Mouse (Mus musculus) adipocyte (in vitro differentiated cells): ENCODE measurements around the gene Cmpk2.
"Not testable (repeated sequence)": the region's sequence is repeated elsewhere in the genome, so short reads cannot be mapped to it uniquely, and the experiment has no call there.

ENCODE experiments used
- DNase-seq: peaks from one replicate; pipeline ENCODE4 v3.0.0-alpha.2; 2016; ENCODE audit warnings: low spot score

The Cmpk2 gene

DNA sequence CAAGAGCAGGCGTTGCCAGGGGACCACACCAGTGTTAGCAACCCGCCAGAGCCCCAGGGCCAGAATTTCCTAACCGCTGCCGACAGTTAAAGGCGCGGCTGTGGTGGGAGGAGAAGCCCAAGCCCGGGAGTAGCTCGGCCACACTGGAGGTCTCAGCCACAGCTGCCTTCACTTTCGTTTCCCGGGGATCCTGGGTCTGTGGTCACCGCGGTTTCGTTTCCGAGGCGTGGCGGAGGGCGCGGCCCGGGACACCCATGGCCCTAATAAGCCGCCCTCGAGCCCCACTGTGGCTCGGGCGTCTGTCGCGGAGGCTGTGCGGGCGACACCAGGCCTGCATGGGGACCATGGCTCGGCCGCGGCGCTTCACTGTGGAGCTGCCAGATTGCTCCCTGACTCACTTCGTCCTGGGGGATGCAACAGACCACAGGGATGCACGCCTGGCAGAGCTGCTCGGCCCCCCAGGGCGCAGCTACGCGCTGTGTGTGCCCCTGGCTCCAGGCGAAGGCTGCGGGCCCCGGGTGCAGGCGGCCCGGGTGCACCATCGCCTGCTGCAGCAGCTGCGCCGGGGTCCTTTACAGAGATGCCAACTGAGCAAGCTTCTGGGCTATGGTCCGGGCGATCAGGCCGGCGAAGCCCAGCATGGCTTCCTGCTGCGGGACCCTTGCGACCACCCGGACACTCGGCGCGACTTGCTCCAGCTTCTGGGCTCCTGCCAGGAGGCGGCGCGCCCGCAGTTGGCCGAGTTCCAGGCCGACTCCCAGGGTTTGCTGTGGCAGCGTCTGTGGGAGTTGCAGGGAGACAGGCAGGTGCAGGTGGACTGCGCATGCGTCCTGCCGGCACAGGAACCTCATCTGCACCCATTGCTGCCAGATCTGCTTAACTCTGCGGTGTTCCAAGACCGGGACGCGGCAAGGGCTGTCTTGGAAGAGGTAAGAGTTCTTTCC lies at the start of gene Cmpk2:
Cmpk2 (plus strand) TSS at position 107 of the 944 bp plus-strand sequence.
- DNase-seq: no peak

DNA sequence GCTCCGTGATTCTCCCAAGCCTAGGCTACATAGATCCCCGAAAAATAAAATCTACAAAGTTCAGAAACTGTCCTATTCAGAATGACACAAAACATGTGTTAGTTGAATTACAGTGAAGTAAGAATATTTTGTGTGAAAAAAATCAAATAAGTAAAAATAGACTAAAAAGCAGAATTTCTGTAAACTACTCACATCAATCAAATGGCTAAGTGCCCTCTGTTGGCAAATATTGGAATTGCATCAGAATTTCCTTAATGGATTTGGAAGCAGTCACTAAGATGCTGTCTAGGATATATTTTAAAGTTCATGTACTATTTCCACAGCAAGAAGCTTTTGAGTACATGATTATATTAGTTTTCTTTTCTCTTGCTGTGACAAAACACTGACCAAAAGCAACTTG lies 44.2 kb upstream of the Cmpk2 start:
- peak; percentile 79 for DNase-seq

DNA sequence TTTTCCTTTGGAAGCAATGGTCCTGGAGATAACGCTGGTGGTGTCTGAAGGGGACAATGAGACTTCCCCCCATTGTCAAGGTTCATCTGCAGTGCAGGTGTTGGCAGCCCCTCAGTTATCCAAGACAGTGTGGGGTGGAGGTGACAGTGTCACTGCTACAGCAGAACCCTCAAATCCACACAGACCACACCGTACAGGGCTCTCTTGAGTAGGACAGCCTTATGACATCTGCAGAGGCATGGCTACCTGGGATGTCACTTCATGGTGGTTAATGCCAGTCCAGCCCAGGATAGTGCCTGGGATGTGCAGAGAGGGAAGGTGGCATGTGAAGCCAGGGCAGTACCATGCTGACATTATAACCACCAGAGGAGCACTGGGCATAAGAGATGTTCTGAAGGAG lies 40.2 kb upstream of the Cmpk2 start:
- DNase-seq: not testable (repeated sequence)

DNA sequence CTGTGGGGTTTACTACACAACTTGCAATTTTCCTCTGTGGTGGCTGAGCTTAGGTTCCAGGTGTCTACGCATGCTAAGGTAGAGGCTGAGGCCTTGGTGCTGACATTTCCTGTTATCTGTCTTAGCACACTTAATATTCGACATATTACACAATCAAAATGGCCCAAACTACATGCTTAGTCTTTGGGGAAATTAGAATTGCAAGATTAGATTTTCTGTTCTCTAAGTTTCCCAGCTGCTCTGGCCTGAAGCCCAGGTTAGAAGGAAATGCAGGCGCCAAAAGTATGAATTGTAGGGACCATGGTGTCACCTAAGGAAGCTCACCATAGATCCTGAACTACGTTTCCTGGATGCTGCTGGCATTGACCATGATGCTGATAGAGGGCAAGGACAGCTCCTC lies 32.7 kb upstream of the Cmpk2 start:
- no peak for DNase-seq

DNA sequence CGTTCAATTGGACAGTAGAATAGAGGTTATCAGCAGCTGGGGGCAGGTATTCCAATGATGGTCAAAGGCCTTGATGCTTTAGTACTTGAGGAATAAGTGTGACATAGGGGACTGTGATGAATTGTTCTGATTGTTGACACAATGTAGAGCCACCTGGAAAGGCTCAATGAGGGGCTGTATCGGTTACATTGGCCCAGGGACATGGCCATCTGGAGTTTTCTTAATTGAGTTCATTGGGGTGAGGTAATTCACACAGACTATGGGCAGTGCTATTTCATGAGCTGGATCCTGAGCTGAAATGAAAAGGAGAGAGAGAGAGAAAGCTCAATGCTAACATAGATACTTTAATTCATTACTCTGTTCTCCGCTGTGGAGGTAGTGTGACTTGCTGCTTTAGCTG lies 31.1 kb upstream of the Cmpk2 start:
- no peak for DNase-seq

DNA sequence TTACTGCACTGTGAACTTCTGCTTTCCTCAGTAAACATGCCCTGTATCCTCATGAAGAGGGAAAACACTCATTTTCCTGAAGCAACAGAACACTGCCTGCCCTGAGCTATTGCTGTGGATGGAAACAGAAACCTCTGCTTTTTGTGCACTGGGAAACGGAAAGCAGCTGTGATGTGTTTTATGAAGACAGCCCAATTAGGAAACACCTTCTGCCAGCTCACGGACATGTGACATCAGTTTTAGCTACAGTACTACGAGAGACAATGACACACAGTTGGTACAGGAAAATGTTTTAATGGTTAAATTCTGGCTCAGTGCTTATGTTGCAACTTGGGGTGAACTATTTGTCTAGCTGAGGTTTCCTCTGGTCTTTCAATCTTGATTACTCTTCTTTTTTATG lies 29.6 kb upstream of the Cmpk2 start:
- DNase-seq: no peak

DNA sequence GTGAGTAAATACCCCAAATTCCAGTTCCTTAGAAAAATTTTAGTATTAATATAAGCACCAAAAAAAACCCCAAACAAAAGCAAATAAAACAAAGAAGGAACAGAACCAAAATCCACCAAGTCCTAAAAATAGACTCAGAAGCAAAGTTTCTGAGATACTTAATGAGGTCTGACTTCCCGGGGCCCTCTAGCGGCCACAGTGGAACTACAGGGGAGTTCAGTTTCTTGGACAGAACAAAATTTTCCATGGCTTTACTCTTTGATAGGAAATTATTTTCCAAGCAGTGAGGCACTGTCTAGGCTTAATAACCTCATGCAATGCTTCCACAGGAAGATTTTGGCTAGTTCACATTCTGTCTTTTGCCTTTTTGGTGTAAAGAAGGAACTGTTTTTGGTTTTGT lies 24.9 kb upstream of the Cmpk2 start:
- DNase-seq: peak; percentile 74

DNA sequence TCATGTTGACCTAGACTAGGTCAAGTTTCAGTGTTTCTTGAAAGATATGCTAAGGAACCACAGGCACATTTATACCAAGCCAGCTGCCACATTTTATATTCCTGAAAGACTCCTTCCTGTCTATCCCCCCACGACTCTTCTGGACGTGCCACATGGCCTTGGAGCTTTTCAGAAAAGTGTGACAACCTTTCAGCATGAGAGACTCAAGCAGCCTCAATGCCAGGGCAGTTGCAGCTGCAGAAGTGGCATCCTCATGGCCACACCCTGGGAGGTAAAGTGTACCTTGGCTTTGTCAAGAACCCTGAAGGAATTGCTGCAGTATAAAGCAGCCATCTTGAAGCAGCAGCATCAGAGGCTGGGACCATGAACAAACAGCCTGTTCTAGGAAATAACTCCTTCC lies 24.5 kb upstream of the Cmpk2 start:
- DNase-seq: no peak

DNA sequence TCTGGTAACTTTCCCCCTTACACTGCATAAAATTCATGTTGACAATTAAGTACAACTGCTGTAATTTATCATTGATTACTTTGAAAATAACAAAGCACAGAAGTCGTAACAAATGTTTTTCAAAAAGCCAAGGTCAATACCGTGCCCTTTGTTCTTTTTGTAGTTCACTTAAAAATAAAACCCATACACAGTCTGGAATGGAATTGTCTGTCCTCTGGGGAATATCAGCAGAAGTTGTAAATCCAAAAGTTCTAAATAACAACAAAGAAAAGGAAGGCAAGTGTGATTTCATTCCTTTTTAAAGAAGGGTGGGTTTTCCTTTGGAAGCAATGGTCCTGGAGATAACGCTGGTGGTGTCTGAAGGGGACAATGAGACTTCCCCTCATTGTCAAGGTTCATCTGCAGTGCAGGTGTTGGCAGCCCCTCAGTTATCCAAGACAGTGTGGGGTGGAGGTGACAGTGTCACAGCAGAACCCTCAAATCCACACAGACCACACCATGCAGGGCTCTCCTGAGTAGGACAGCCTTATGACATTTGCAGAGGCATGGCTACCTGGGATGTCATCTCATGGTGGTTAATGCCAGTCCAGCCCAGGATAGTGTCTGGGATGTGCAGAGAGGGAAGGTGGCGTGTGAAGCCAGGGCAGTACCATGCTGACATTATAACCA lies 22.5 kb upstream of the Cmpk2 start:
- no peak for DNase-seq

DNA sequence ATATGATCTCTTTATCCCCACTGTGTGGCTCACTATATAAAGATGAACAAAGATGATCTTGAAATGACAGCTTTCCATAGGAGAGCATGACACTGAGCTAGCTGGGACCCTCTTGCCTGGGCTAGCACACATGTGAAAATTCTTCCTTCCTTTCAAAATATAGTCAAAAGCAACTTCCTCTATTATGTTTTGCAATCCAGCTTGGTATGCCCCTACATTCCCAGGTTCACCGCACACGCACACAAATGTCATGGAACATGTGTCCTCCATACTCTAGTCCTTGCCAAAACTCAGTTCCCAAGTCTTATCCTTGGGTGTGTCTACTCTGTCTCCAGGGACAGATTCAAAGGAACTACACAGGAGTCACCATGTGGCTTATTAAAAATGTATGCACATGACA lies 19.5 kb upstream of the Cmpk2 start:
- no peak for DNase-seq

DNA sequence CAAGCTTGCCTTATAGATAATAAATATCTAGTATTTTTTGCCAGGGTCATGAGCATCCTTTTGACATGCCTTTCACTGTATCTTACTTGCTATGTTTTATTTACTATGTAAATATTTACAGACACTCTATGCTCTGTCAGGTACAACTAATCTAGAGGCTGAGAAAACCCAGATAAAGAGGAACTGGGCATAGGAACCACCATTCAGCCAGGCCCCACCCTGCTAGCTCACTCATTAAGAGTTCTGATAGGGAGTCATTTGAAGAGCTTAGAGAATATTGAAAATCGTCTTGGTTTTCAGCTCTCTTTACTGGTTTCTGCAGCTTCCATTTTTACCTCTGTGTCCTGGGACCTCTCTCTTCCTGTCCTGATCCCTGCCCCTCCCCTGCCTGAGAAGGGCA lies 17.9 kb upstream of the Cmpk2 start:
- DNase-seq: no peak

DNA sequence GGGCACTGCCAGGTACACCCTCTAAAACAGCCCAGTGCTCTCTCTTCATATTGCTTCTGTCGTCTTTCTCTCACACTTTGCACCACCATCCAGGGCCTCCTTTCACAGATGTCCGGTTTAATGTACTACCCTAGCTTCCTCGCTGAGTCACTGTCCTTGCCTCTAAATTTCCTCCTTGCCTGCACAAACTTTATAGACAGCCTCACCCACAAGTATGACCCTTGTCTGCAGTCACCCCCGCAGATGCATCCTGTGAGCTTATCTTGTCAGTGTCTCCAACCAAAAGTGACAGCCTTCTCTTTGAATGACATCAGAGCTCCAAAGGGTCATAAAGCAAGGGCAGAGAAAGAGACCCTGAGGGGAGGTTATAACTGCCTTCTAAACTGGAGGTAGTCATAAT lies 16.1 kb upstream of the Cmpk2 start:
- no peak for DNase-seq

DNA sequence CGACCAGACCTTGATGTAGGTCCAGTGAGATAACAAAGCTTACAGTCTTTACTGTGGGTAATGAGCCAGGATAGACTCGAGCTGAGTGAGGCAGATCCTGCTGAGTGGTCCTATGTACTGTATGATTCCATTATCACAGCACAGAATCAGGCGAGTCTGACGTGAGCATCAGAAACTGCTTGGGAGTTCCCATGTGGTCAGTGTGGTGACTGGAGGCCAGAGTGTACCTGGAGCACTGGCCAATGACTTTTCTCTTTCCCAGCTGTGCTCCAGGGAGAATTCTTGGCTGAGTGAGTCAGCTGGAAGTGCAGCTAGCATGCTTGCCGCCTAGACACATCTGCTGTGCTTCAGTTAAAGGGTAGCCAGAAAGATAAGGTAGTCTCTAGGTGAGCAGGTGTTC lies 14.3 kb upstream of the Cmpk2 start:
- no peak for DNase-seq

DNA sequence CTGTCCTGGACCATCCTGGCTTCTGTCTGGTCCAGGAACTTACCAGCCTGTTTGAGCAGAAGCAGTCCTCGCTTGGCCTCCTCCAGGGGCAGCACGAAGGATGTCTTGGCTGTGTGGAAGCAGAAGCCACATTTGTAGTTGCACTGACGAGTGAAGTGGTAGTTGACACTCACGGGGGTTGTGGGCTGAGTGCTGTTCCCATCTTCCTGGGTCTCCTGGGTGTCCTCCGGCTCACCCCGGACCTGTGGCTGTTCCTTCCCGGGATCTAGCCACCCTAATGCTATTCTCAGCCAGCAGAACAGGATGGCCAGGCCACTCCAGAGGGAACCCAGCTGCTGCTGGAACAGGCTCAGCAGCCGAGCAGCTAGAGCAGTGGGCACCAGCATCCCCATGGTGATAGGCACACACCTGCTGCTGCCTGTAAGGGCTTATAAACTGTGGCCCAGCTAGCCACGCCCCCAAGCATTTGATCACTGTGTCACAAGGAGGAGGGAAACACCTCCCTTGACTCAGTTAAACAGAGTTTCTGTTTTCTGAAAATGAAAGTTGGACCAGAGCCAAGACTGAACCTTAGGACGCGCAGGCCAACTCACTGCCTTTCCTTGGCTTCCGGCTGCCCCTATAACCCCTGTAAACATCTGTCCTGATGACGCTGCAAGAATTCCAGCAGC lies 12.8 kb upstream of the Cmpk2 start, which contains the start of gene Rsad2:
Rsad2 (minus strand) TSS at position 425 of the 671 bp plus-strand sequence.
- peak; percentile 74 for DNase-seq

DNA sequence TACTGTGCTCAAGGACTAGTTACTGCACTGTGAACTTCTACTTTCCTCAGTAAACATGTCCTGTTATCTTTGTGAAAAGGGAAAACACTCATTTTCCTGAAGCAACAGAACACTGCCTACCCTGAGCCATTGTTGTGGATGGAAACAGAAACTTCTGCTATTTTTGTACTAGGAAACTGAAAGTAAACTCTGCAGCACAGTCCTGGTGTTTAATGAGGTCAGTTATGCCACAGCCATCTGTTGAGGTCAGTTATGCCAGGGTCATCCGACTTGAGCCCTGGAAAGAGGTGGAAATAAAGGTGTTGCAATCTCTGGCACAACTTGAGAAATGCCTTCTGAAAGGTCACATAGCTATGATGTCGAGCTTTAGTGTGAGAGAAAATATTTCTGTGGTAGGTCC lies 8.9 kb upstream of the Cmpk2 start:
- peak; percentile 51 for DNase-seq

DNA sequence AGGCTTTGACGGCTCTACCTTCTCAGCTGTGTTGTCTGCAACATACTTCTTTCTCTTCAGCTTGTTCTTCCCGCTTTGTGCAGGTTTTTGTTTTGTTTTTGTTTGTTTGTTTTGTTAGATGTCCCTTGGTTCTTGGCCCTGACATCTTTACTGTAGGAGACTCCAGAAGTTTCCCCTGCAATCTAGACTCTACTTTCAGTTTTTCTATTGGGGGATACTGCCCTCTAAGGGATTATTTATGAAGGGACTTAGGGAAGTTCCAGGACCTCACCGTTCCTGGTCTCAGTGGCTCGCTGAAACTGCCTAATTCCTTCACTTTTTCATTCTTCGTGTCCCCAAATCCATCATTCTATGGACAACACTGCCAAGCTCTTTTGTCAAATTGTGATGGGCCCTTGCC lies 3.4 kb upstream of the Cmpk2 start:
- DNase-seq: no peak

DNA sequence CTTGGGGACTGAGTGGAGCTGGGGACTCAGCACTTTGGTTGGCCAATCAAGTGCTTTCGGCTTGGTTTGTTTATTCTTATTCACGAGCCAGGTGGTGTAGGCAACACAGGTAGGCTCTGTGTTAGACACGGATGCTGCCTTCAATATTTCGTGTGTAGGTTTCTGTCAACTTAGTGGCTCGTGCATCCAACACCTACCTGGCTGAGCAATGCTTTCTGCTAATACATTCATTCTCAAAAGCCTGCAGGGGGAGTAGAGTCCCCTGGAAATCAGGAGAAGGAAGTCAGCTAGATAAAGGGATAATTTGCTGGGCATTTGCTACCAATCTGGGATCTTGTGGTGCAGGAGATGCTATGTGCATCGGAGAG lies 1.0 kb downstream of the Cmpk2 start:
- DNase-seq: no peak

DNA sequence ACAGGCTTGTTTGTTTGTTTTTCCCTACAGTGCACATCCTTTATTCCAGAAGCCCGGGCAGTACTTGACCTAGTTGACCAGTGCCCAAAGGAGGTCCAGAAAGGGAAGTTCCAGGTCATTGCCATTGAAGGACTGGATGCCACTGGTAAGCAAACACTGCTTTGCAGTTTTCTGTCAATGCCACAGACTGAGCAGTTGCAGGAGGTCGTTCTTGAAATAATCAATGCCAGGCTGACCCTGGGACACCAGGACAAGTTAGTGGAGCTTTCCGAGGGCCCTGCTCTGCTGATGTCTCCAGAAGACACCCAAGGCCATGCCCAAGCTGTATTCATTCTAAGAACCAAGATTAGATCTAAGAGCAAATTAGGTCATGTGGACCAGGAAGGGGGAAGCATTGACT lies 2.4 kb downstream of the Cmpk2 start:
- DNase-seq: no peak

DNA sequence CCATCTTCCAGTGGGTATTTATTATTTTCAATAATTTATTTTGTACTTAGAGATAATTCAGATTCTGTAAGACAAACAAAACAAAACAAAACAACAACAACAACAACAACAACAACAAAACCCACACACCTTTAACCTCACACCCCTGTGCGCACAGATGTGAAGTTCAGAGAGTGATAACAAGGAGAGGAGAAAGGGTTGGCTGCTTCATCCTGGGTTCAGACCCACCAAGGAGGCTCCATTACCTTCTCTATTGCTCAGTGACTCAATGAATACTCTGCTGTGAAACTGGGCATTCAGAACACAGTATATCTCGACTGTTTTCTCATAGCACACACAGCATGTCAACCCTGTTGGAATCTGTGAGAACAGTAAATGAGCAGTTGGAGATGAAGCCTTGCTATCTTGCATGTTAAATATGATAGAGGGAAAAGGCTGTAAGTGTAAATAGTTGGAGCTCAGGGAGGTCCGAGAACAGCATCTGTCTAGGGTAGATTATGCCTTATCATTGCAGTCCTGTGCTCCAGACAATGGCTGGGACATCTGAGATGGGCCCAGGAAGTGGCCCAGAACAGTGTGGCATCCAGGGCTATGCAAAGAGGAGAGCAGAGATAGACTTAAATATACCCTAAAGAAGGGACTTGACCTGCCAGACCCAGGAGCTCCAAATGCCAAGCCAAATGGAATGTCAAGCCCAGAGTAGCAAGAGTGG lies 3.9 kb downstream of the Cmpk2 start:
- DNase-seq: no peak

DNA sequence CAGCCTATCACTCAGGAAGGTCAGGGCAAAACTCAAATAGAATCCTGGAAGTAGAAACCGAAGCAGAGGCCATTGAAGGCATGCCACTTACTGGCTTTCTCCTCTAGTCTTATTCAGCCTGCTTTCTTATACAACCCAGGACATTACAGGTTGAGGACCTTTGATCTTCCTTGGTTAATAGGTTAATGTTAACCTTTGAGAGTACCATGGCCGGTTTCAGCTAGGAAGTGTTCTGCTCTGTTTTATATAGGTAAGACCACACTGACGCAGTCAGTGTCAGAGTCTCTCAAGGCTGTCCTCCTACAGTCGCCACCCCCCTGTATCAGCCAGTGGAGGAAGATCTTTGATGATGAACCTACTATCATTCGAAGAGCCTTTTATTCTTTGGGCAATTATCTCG lies 4.7 kb downstream of the Cmpk2 start:
- DNase-seq: no peak

DNA sequence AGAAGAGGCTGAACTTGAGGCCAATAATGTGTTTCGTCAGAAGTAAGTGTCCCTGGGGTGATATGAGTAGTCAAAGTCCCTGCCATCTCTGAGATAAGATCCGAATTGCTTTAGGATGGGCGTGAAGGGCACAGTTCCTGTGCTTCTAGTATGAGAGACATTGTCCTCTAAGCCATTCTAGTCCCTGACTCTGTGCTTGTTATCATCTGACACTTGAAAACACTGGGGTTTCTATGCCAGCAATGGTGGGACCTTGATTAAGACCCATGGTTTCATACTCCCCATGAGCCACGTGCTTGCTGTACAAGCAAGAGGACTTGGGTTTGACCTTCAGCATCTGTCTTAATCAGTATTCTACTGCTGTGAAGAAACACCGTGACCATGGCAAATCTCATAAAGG lies 8.2 kb downstream of the Cmpk2 start:
- DNase-seq: no peak
